Mouse (Mus musculus) kidney, embryonic 16.5 days (tissue): ENCODE measurements around the gene Olfr54. TPM values are rescaled to one million over a fixed set of nuclear protein-coding genes. Genes with fewer than 3 reads are reported as not detected.
"Not testable (repeated sequence)": the region's sequence is repeated elsewhere in the genome, so short reads cannot be mapped to it uniquely, and the experiment has no call there.

Source experiments
- ATAC-seq: fragments of 200-750 bp; cut with Nextera tagmentation; 2 replicates; pipeline ENCODE4 v1.8.0; 2017; ENCODE audit warnings: moderate TSS enrichment; ENCODE audit not compliant: low FRiP score, low TSS enrichment
- H3K27ac ChIP-seq: fragments of 300-500 bp; sonication (generic); 2 replicates; pipeline ENCODE4 v1.5.1; 2014; ENCODE audit warnings: low read length
- H3K27me3 ChIP-seq: fragments of 300-500 bp; sonication (generic); 2 replicates; pipeline ENCODE4 v1.6.1; 2014; ENCODE audit warnings: low read length, control low read depth, mixed read lengths; ENCODE audit not compliant: insufficient read depth
- H3K36me3 ChIP-seq: fragments of 300-500 bp; sonication (generic); 2 replicates; pipeline ENCODE4 v1.6.1; 2014; ENCODE audit warnings: low read length, control low read depth, mixed read lengths; ENCODE audit not compliant: insufficient read depth
- H3K4me1 ChIP-seq: fragments of 300-500 bp; sonication (generic); 2 replicates; pipeline ENCODE4 v1.6.1; 2014; ENCODE audit warnings: low read length, control low read depth, mixed read lengths; ENCODE audit not compliant: insufficient read depth
- H3K4me2 ChIP-seq: fragments of 300-500 bp; sonication (generic); replicated peaks from 2 replicates; pipeline ENCODE4 v1.6.1; 2014; ENCODE audit warnings: low read depth, low read length
- H3K4me3 ChIP-seq: fragments of 300-500 bp; sonication (generic); 2 replicates; pipeline ENCODE4 v1.5.1; 2014; ENCODE audit warnings: mild to moderate bottlenecking, low read length
- H3K9ac ChIP-seq: fragments of 300-500 bp; sonication (generic); replicated peaks from 2 replicates; pipeline ENCODE4 v1.6.1; 2014; ENCODE audit warnings: low read length
- H3K9me3 ChIP-seq: fragments of 300-500 bp; sonication (generic); 2 replicates; pipeline ENCODE4 v1.6.1; 2016; ENCODE audit warnings: low read length, control low read depth
- WGBS: fragments of 180-500 bp; shearing (Covaris S2); extraction: QIAGEN DNeasy Blood & Tissue Kit; methylation state at CpG from one replicate; pipeline ENCODE4 v1.1.7; 2014; 5-methylcytosine and 5-hydroxymethylcytosine counted together
- polyA plus RNA-seq: library from polyadenylated mRNA; unstranded; fragments of >200 nt; fragmentation: Nextera tagmentation; extraction: Ambion mirVana; gene quantifications from 2 replicates; pipeline ENCODE4 v1.2.1, GENCODE M21; 2015

Olfr54 gene
- polyA plus RNA-seq, 1 experiment from 2014 or later = not detected

GRCm38 (mm10) chr11:51030225-51030624 lies 16.2 kb downstream of the Olfr54 start:
- ATAC-seq = peak; percentile 67; the same call in 1 of the 2 replicates
- WGBS = 48% methylated on average over 2 of the region's 2 CpGs
- H3K9ac ChIP-seq = no peak overlapping the region
- H3K4me2 ChIP-seq = no peak overlapping the region
- H3K27ac ChIP-seq = no peak overlapping the region
- no peak overlapping the region for H3K4me3 ChIP-seq
- H3K9me3 ChIP-seq = no peaks in the 10 kb centered on the region
- H3K4me1 ChIP-seq = no peaks in the 10 kb centered on the region
- no peaks in the 10 kb centered on the region for H3K27me3 ChIP-seq
- no peaks in the 10 kb centered on the region for H3K36me3 ChIP-seq

GRCm38 (mm10) chr11:51032851-51033250 lies 18.8 kb downstream of the Olfr54 start:
- no peaks in the 10 kb centered on the region for H3K9me3 ChIP-seq
- H3K36me3 ChIP-seq = no peaks in the 10 kb centered on the region
- 38% methylated on average over 1 of the region's 1 CpGs for WGBS
- no peak overlapping the region for H3K4me2 ChIP-seq
- H3K9ac ChIP-seq = no peak overlapping the region
- H3K4me3 ChIP-seq = no peak overlapping the region
- no peak overlapping the region for H3K27ac ChIP-seq
- no peaks in the 10 kb centered on the region for H3K27me3 ChIP-seq
- no peak for ATAC-seq
- H3K4me1 ChIP-seq = no peaks in the 10 kb centered on the region

GRCm38 (mm10) chr11:51034141-51034540 lies 20.1 kb downstream of the Olfr54 start:
- H3K36me3 ChIP-seq, H3K27me3 ChIP-seq, H3K9me3 ChIP-seq, H3K4me3 ChIP-seq, H3K4me2 ChIP-seq, H3K9ac ChIP-seq, ATAC-seq, H3K27ac ChIP-seq, H3K4me1 ChIP-seq: not testable (repeated sequence)

GRCm38 (mm10) chr11:51035951-51036350 lies 21.9 kb downstream of the Olfr54 start:
- Histone ChIP-seq H3K4me3 (no peak overlapping the region), H3K27ac (no peak overlapping the region), H3K4me2 (no peak overlapping the region), H3K27me3 (no peaks in the 10 kb centered on the region), H3K4me1 (no peaks in the 10 kb centered on the region), H3K9ac (no peak overlapping the region), H3K9me3 (no peaks in the 10 kb centered on the region), H3K36me3 (no peaks in the 10 kb centered on the region)
- WGBS = 86% methylated on average over 2 of the region's 2 CpGs
- no peak for ATAC-seq

- ATAC-seq, H3K36me3 ChIP-seq, H3K9ac ChIP-seq, H3K4me2 ChIP-seq, H3K27me3 ChIP-seq, H3K27ac ChIP-seq, H3K4me3 ChIP-seq, H3K9me3 ChIP-seq, H3K4me1 ChIP-seq: not testable (repeated sequence)
- 67% methylated on average over 3 of the region's 3 CpGs for WGBS
These were observed 30.7 kb downstream of the Olfr54 start for GRCm38 (mm10) chr11:51044776-51045175.

GRCm38 (mm10) chr11:51047809-51048208 lies 33.8 kb downstream of the Olfr54 start, which contains the start of gene Olfr1375:
Gene Olfr1375, plus strand, starts transcription at chr11:51048109.
- 81% methylated on average over 3 of the region's 3 CpGs for WGBS
- H3K4me3 ChIP-seq = not testable (repeated sequence)

GRCm38 (mm10) chr11:51051678-51052077 lies 37.6 kb downstream of the Olfr54 start:
- Histone ChIP-seq H3K36me3 (no peaks in the 10 kb centered on the region), H3K27me3 (no peaks in the 10 kb centered on the region), H3K4me2 (no peak overlapping the region), H3K9me3 (no peaks in the 10 kb centered on the region), H3K27ac (no peak overlapping the region), H3K4me1 (no peaks in the 10 kb centered on the region), H3K9ac (no peak overlapping the region), H3K4me3 (no peak overlapping the region)
- 65% methylated on average over 2 of the region's 2 CpGs for WGBS
- no peak for ATAC-seq

More at GRCm38 (mm10) chr11:51047809-51048208, 33.8 kb downstream of the Olfr54 start, which contains the start of gene Olfr1375:
- H3K9ac ChIP-seq, H3K4me2 ChIP-seq, H3K4me1 ChIP-seq, ATAC-seq, H3K27ac ChIP-seq, H3K9me3 ChIP-seq, H3K36me3 ChIP-seq, H3K27me3 ChIP-seq: not testable (repeated sequence)

GRCm38 (mm10) chr11:51053230-51053629 lies 39.2 kb downstream of the Olfr54 start:
- H3K27me3 ChIP-seq = no peaks in the 10 kb centered on the region
- no peaks in the 10 kb centered on the region for H3K4me1 ChIP-seq
- no peak for ATAC-seq
- H3K9me3 ChIP-seq = no peaks in the 10 kb centered on the region
- no peaks in the 10 kb centered on the region for H3K36me3 ChIP-seq
- WGBS = 53% methylated on average over 3 of the region's 3 CpGs
- no peak overlapping the region for H3K4me2 ChIP-seq
- no peak overlapping the region for H3K9ac ChIP-seq
- H3K27ac ChIP-seq = no peak overlapping the region
- no peak overlapping the region for H3K4me3 ChIP-seq

GRCm38 (mm10) chr11:51059151-51059571 lies 45.1 kb downstream of the Olfr54 start, which contains the start of gene Zfp354a:
Gene Zfp354a, plus strand, starts transcription at chr11:51059257.
- H3K36me3 ChIP-seq = 0 out of 2 replicates have a peak, but pooled peaks cover 6% of the 10 kb centered on the region
- H3K27ac ChIP-seq = peak within 1 kb of the TSS; percentile 5; the same call in 1 of the 2 replicates
- peak within 1 kb of the TSS; percentile 75 for H3K4me2 ChIP-seq
- H3K9ac ChIP-seq = peak within 1 kb of the TSS; percentile 83
- no peaks in the 10 kb centered on the region for H3K27me3 ChIP-seq
- H3K4me3 ChIP-seq = peak within 1 kb of the TSS; percentile 64
- ATAC-seq = peak; percentile 95
- under 1% methylated on average over 32 of the region's 32 CpGs for WGBS
- peaks cover 8% of the 10 kb centered on the region for H3K4me1 ChIP-seq
- H3K9me3 ChIP-seq = no peaks in the 10 kb centered on the region

- H3K9ac ChIP-seq = peak overlapping the region; percentile 83
- H3K36me3 ChIP-seq = 0 out of 2 replicates have a peak, but pooled peaks cover 6% of the 10 kb centered on the region
- no peaks in the 10 kb centered on the region for H3K27me3 ChIP-seq
- 13% methylated on average over 14 of the region's 14 CpGs for WGBS
- peak; percentile 58 for ATAC-seq
- H3K27ac ChIP-seq = no peak overlapping the region; the same call in 1 of the 2 replicates
- no peaks in the 10 kb centered on the region for H3K9me3 ChIP-seq
- peak overlapping the region; percentile 75 for H3K4me2 ChIP-seq
- H3K4me3 ChIP-seq = peak overlapping the region; percentile 64
- peaks cover 8% of the 10 kb centered on the region for H3K4me1 ChIP-seq
These were observed 45.6 kb downstream of the Olfr54 start for GRCm38 (mm10) chr11:51059640-51060039.
